Mouse (Mus musculus): ENCODE results near the gene Capn8.

The Capn8 gene

DNA sequence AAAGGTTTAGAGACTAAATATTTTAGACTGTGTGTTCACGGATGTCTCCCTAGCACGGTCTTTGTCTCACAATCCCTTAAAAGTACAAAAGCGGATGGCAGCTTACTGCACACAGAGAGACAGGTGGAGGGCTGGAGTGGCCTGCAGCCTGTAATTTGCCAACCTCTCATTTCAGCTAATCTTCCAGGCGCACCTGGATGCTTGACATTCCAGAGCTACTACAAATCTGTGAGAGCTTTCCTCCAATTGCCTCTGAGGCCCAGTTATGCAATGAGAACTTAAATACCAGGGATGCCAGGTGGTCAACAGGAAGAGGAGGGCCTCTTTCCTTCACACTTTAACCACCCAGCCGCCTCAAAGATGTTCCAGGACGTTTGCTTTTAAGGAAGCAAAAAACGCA, 114.8 kb downstream of the Capn8 start:
- no peak for DNase-seq

Data from thymus, adult 18-20 months (tissue).